Mouse (Mus musculus): Measurements from ENCODE around the gene Hmgcs2.

- TF ChIP-seq CTCF (IDR thresholded peaks at IDR 0.05; ENCODE audit: low read depth, low read length) (no peak), POLR2A (IDR thresholded peaks at IDR 0.05; ENCODE audit: insufficient read depth, low read length) (no peak), EP300 (IDR thresholded peaks at IDR 0.05; ENCODE audit: insufficient read depth, low read depth, low read length) (no peak)
Observed at GRCm38 (mm10) chr3:98335331-98335730, 55.1 kb downstream of the Hmgcs2 start.

Data from ES-Bruce4 (cell line).